Mouse (Mus musculus) spleen, adult 2 months (tissue): ENCODE measurements around the gene Abl1.

ENCODE experiments used
- CTCF ChIP-seq: fragments of 200-500 bp; IDR thresholded peaks from 2 replicates; pipeline ENCODE4 v1.5.1; 2011; ENCODE audit warnings: mild to moderate bottlenecking, inconsistent platforms; ENCODE audit not compliant: insufficient read depth, insufficient read length, insufficient replicate concordance; ENCODE audit errors: extremely low read depth
- POLR2A ChIP-seq: fragments of 200-500 bp; IDR thresholded peaks from 2 replicates; pipeline ENCODE4 v1.6.1; 2011; ENCODE audit warnings: low read depth, low read length, inconsistent platforms

- TF ChIP-seq CTCF (no peak), POLR2A (no peak)
Measured at GRCm38 (mm10) chr2:31715985-31716384, 27.8 kb downstream of the Abl1 start.
